Mouse (Mus musculus) adrenal gland, postnatal 14 days (tissue): ENCODE results near the gene Crebl2. TPM values are rescaled to one million over a fixed set of nuclear protein-coding genes. Genes with fewer than 3 reads are reported as not detected.

Source experiments
- DNase-seq: peaks from one replicate; pipeline ENCODE4 v3.0.0; 2021; ENCODE audit warnings: mixed read lengths
- total RNA-seq: library from RNA; stranded (reverse); gene quantifications from 2 replicates; pipeline ENCODE4 v1.2.3, GENCODE M21; 2021

Crebl2 gene
- total RNA-seq, 1 experiment from 2014 or later: 21.1 TPM

- no peak for DNase-seq
These were observed 9.5 kb upstream of the Crebl2 start for GRCm38 (mm10) chr6:134820411-134820810.

- DNase-seq: no peak
These were observed 7.1 kb upstream of the Crebl2 start for GRCm38 (mm10) chr6:134822844-134823243.

GRCm38 (mm10) chr6:134830776-134831175, 822 bp downstream of the Crebl2 start:
- DNase-seq: no peak

- no peak for DNase-seq
These were observed 4.8 kb downstream of the Crebl2 start for GRCm38 (mm10) chr6:134834585-134835251.

- DNase-seq: no peak
These were observed 8.2 kb downstream of the Crebl2 start for GRCm38 (mm10) chr6:134838111-134838510.

- DNase-seq: no peak
These were observed 10.4 kb downstream of the Crebl2 start for GRCm38 (mm10) chr6:134840346-134840745.

- no peak for DNase-seq
These were observed 15.8 kb downstream of the Crebl2 start for GRCm38 (mm10) chr6:134845726-134846125.

- DNase-seq: peak; percentile 38
These were observed 16.4 kb downstream of the Crebl2 start for GRCm38 (mm10) chr6:134846308-134846707.

GRCm38 (mm10) chr6:134847550-134847949, 17.6 kb downstream of the Crebl2 start:
- no peak for DNase-seq

GRCm38 (mm10) chr6:134848197-134848890, 18.4 kb downstream of the Crebl2 start:
- peak; percentile 27 for DNase-seq

- no peak for DNase-seq
These were observed 19.5 kb downstream of the Crebl2 start for GRCm38 (mm10) chr6:134849461-134849860.

- peak; percentile 21 for DNase-seq
These were observed 20.0 kb downstream of the Crebl2 start for GRCm38 (mm10) chr6:134849985-134850384.

GRCm38 (mm10) chr6:134854782-134855181, 24.8 kb downstream of the Crebl2 start:
- no peak for DNase-seq

GRCm38 (mm10) chr6:134855926-134856325, 26.0 kb downstream of the Crebl2 start:
- DNase-seq: no peak

GRCm38 (mm10) chr6:134859021-134859420, 29.1 kb downstream of the Crebl2 start:
- DNase-seq: no peak

GRCm38 (mm10) chr6:134860275-134860674, 30.3 kb downstream of the Crebl2 start:
- DNase-seq: no peak

GRCm38 (mm10) chr6:134861386-134861785, 31.4 kb downstream of the Crebl2 start:
- no peak for DNase-seq

GRCm38 (mm10) chr6:134862671-134863104, 32.7 kb downstream of the Crebl2 start:
- DNase-seq: no peak

- DNase-seq: peak; percentile 94
These were observed 33.2 kb downstream of the Crebl2 start for GRCm38 (mm10) chr6:134863146-134863545.

- no peak for DNase-seq
These were observed 36.2 kb downstream of the Crebl2 start for GRCm38 (mm10) chr6:134866113-134866512.

GRCm38 (mm10) chr6:134867325-134867724, 37.4 kb downstream of the Crebl2 start:
- no peak for DNase-seq

- no peak for DNase-seq
These were observed 40.3 kb downstream of the Crebl2 start for GRCm38 (mm10) chr6:134870209-134870742.

- no peak for DNase-seq
These were observed 40.9 kb downstream of the Crebl2 start for GRCm38 (mm10) chr6:134870887-134871286.

- no peak for DNase-seq
These were observed 42.3 kb downstream of the Crebl2 start for GRCm38 (mm10) chr6:134872236-134872635.
